22 mouse cellular contexts compared by ENCODE assay signal in genomic region chr12:82357431-82357830, GRCm38 (mm10).
DNase-seq lines count a peak whose midpoint lies in the region; ATAC-seq lines count a peak whose summit lies in the region.
"Had no signal": no experiment of that assay in that cellular context is flagged by ENCODE, and none has a peak within 500 bp of the region (broad histone marks: within the 10 kb centered on the region; RNA-seq: fewer than 3 reads in every experiment).

No protein-coding gene starts in this region.

- H3K9me3 ChIP-seq in heart, embryonic 10.5 days: no peaks in the 10 kb centered on the region
- no peaks in the 10 kb centered on the region for H3K9me3 ChIP-seq in heart, embryonic 14.5 days (ENCODE audit: control insufficient read depth, low read length)
- no peaks in the 10 kb centered on the region for H3K9me3 ChIP-seq in midbrain, embryonic 11.5 days (ENCODE audit: control insufficient read depth, low read length)
- H3K9me3 ChIP-seq in midbrain, embryonic 13.5 days: no peaks in the 10 kb centered on the region
- H3K9me3 ChIP-seq: G1E had no signal

- 77% methylated on average over 5 of the region's 5 CpGs for WGBS in heart, embryonic 10.5 days
- WGBS in heart, embryonic 14.5 days: 82% methylated on average over 5 of the region's 5 CpGs
- WGBS in midbrain, embryonic 11.5 days: 89% methylated on average over 5 of the region's 5 CpGs
- WGBS in midbrain, embryonic 13.5 days: 90% methylated on average over 5 of the region's 5 CpGs

- H3K27ac ChIP-seq in heart, embryonic 10.5 days: peak overlapping the region; percentile 67
- no peak overlapping the region for H3K27ac ChIP-seq in heart, embryonic 14.5 days (replicated peaks in 1 of 2; ENCODE audit: control insufficient read depth in 1 of 2, insufficient read depth in 1 of 2, low read depth in 2 of 2, low read length in 2 of 2)
- H3K27ac ChIP-seq in midbrain, embryonic 11.5 days (ENCODE audit: low read depth, low read length): no peak overlapping the region
- H3K27ac ChIP-seq in midbrain, embryonic 13.5 days: no peak overlapping the region

- peak; percentile 53 for DNase-seq in heart, adult 11 months
- DNase-seq in heart, postnatal 36 days: no peak
- DNase-seq in heart, embryonic 10.5 days (ENCODE audit: low spot score): peak; percentile 53
- DNase-seq in heart, postnatal 10 days: no peak
- no peak for DNase-seq in heart, postnatal 14 days
- peak; percentile 59 for DNase-seq in midbrain, embryonic 11.5 days (ENCODE audit: low spot score, missing footprints)
- DNase-seq: adrenal gland, adult 2 months; adrenal gland, adult 8-10 months; adrenal gland, postnatal 10 days; adrenal gland, postnatal 14 days; adrenal gland, postnatal 25 days; adrenal gland, postnatal 36 days; B cell, adult 2 months; cerebellum, adult 11 months; cerebellum, adult 11-12 months had no signal

- no peaks in the 10 kb centered on the region for H3K27me3 ChIP-seq in heart, embryonic 10.5 days (ENCODE audit: insufficient read depth, poor library complexity, severe bottlenecking)
- H3K27me3 ChIP-seq in heart, embryonic 14.5 days (ENCODE audit: control insufficient read depth, insufficient read depth, low read length): no peaks in the 10 kb centered on the region
- H3K27me3 ChIP-seq in midbrain, embryonic 11.5 days (ENCODE audit: control insufficient read depth, insufficient read depth, low read length): no peaks in the 10 kb centered on the region
- no peaks in the 10 kb centered on the region for H3K27me3 ChIP-seq in midbrain, embryonic 13.5 days
- H3K27me3 ChIP-seq: CH12.LX, Patski had no signal

- no peak overlapping the region for H3K9ac ChIP-seq in heart, embryonic 14.5 days (ENCODE audit: low read length)
- H3K9ac ChIP-seq in midbrain, embryonic 11.5 days (ENCODE audit: low read length): no peak overlapping the region
- no peak overlapping the region for H3K9ac ChIP-seq in midbrain, embryonic 13.5 days (replicated peaks)

- intact Hi-C loops in heart, postnatal 36 days (cut with DNase I): no loop called here
- intact Hi-C loops in heart, postnatal 10 days (cut with DNase I): no loop called here
- intact Hi-C loops in heart, postnatal 14 days (cut with DNase I): no loop called here

- no peak overlapping the region for H3K4me3 ChIP-seq in heart, embryonic 10.5 days
- H3K4me3 ChIP-seq in heart, embryonic 14.5 days (ENCODE audit: control insufficient read depth in 1 of 2, insufficient read depth in 1 of 2, low read depth in 1 of 2, low read length in 2 of 2): no peak overlapping the region
- H3K4me3 ChIP-seq in midbrain, embryonic 11.5 days (ENCODE audit: low read depth, low read length): no peak overlapping the region
- H3K4me3 ChIP-seq in midbrain, embryonic 13.5 days (replicated peaks): no peak overlapping the region

- no peak overlapping the region for H3K4me2 ChIP-seq in heart, embryonic 14.5 days (ENCODE audit: low read length)
- H3K4me2 ChIP-seq in midbrain, embryonic 11.5 days: no peak overlapping the region
- H3K4me2 ChIP-seq in midbrain, embryonic 13.5 days (replicated peaks): no peak overlapping the region

- ATAC-seq in heart, embryonic 14.5 days (ENCODE audit: insufficient number of reproducible peaks, insufficient read depth, low FRiP score, low read depth): 0 out of 2 replicates have a peak, but pooled peaks have one; percentile 35
- ATAC-seq in midbrain, embryonic 11.5 days (ENCODE audit: low FRiP score): no peak
- no peak for ATAC-seq in midbrain, embryonic 13.5 days
- ATAC-seq: activated CD4-positive, CD25-positive, alpha-beta regulatory T cell, adult 4 months; CD4-positive, CD25-positive, alpha-beta regulatory T cell, adult 4 months; Patski had no signal

- H3K36me3 ChIP-seq in heart, embryonic 10.5 days: peaks cover 15% of the 10 kb centered on the region
- H3K36me3 ChIP-seq in heart, embryonic 14.5 days (ENCODE audit: control insufficient read depth, insufficient read depth, low read length): peaks cover 11% of the 10 kb centered on the region; the same call in 1 of the 2 replicates
- peaks cover 2% of the 10 kb centered on the region; the same call in 1 of the 2 replicates for H3K36me3 ChIP-seq in midbrain, embryonic 11.5 days (ENCODE audit: control insufficient read depth, insufficient read depth, low read length)
- 0 out of 2 replicates have a peak, but pooled peaks cover 5% of the 10 kb centered on the region for H3K36me3 ChIP-seq in midbrain, embryonic 13.5 days

- peaks cover 42% of the 10 kb centered on the region for H3K4me1 ChIP-seq in heart, embryonic 10.5 days
- H3K4me1 ChIP-seq in heart, embryonic 14.5 days (ENCODE audit: control insufficient read depth in 2 of 2, insufficient read depth in 2 of 2, low read length in 2 of 2): peaks cover 20 to 30% of the 10 kb centered on the region in 2 experiments
- H3K4me1 ChIP-seq in midbrain, embryonic 11.5 days (ENCODE audit: control insufficient read depth, insufficient read depth, low read length): no peaks in the 10 kb centered on the region
- H3K4me1 ChIP-seq in midbrain, embryonic 13.5 days (replicated peaks): peaks cover 4% of the 10 kb centered on the region; the same call in 1 of the 2 replicates

Comparison
In these comparisons a context has a peak if more than half of its experiments do, and no peak if none do; other contexts are left out.
1. DNase-seq: peak in heart, adult 11 months (single experiment), heart, embryonic 10.5 days (single experiment) and midbrain, embryonic 11.5 days (single experiment); none in heart, postnatal 36 days (0 of 2), heart, postnatal 10 days (0 of 2) and heart, postnatal 14 days (0 of 2).